ENCODE assay signal across 28 mouse cellular contexts in genomic region chr11:77411284-77411683, GRCm38 (mm10). TPM values are rescaled to one million over a fixed set of nuclear protein-coding genes. Genes with fewer than 3 reads are reported as not detected.
DNase-seq lines count a peak whose midpoint lies in the region; ATAC-seq and TF ChIP-seq lines count a peak whose summit lies in the region.
"Had no signal": no experiment of that assay in that cellular context is flagged by ENCODE, and none has a peak within 500 bp of the region (broad histone marks: within the 10 kb centered on the region; RNA-seq: fewer than 3 reads in every experiment).

No protein-coding gene starts in this region.

- no peak overlapping the region for H3K4me3 ChIP-seq in gastrocnemius, adult 2 months
- H3K4me3 ChIP-seq in lung, embryonic 14.5 days (ENCODE audit: low read depth, low read length): no peak overlapping the region
- H3K4me3 ChIP-seq: embryonic facial prominence, embryonic 12.5 days; liver, embryonic 15.5 days; lung, embryonic 15.5 days; midbrain, embryonic 10.5 days; midbrain, embryonic 15.5 days; neural tube, embryonic 15.5 days had no signal

- no peak overlapping the region for H3K9ac ChIP-seq in lung, embryonic 14.5 days
- H3K9ac ChIP-seq: embryonic facial prominence, embryonic 12.5 days; hindbrain, embryonic 14.5 days; liver, embryonic 15.5 days; lung, embryonic 15.5 days; midbrain, embryonic 15.5 days; neural tube, embryonic 15.5 days had no signal

- 0 out of 2 replicates have a peak, but pooled peaks cover 6% of the 10 kb centered on the region for H3K36me3 ChIP-seq in lung, embryonic 14.5 days (ENCODE audit: insufficient read depth)

- H3K27ac ChIP-seq in gastrocnemius, adult 2 months: peak overlapping the region; percentile 89; the same call in 1 of the 2 replicates
- H3K27ac ChIP-seq in lung, embryonic 14.5 days (ENCODE audit: low read depth): no peak overlapping the region
- H3K27ac ChIP-seq: embryonic facial prominence, embryonic 12.5 days; hindbrain, embryonic 14.5 days; liver, embryonic 15.5 days; lung, embryonic 15.5 days; midbrain, embryonic 10.5 days; midbrain, embryonic 15.5 days; neural tube, embryonic 15.5 days had no signal

- no peak for DNase-seq in gastrocnemius, adult 2 months
- no peak for DNase-seq in gastrocnemius, adult 8-10 months (ENCODE audit: low spot score in 2 of 2)
- peak; percentile 22 for DNase-seq in lung, embryonic 14.5 days
- no peak for DNase-seq in lung, postnatal 4 days
- no peak for DNase-seq in ovary, postnatal 10 days (ENCODE audit: low spot score)
- DNase-seq in ovary, postnatal 36 days (ENCODE audit: low spot score): no peak
- DNase-seq: adrenal gland, postnatal 10 days; cerebellum, adult 11 months; cerebellum, adult 9-10 months; heart, postnatal 36 days; kidney, adult 9 months; kidney, postnatal 10 days; layer of hippocampus, adult 9-11 months; right cerebral cortex, adult 18-20 months; spleen, adult 18-20 months; thymus, postnatal 4 days had no signal

- ATAC-seq in lung, embryonic 14.5 days (ENCODE audit: insufficient read depth): no peak
- peak; percentile 54; the same call in 1 of the 2 replicates for ATAC-seq in common myeloid progenitor, adult 5-6 weeks (replicated peaks; ENCODE audit: low read depth, poor library complexity, severe bottlenecking)
- peak; percentile 45 for ATAC-seq in megakaryocyte progenitor cell, adult 5-6 weeks (replicated peaks; ENCODE audit: poor library complexity)
- ATAC-seq: forebrain, embryonic 14.5 days; intestine, postnatal 0 days; midbrain, embryonic 15.5 days had no signal

- intact Hi-C loops in gastrocnemius, adult 2 months (cut with DNase I): no loop called here

- TF ChIP-seq CTCF in gastrocnemius, adult 2 months (IDR thresholded peaks at IDR 0.05): no peak
- TF ChIP-seq CTCF in lung, embryonic 14.5 days (IDR thresholded peaks at IDR 0.05; ENCODE audit: low read depth): no peak

- no peaks in the 10 kb centered on the region for H3K9me3 ChIP-seq in lung, embryonic 14.5 days (ENCODE audit: low read depth, low read length)
- H3K9me3 ChIP-seq: embryonic facial prominence, embryonic 12.5 days; liver, embryonic 15.5 days; lung, embryonic 15.5 days; midbrain, embryonic 10.5 days; midbrain, embryonic 15.5 days; neural tube, embryonic 15.5 days had no signal

- no peak overlapping the region for H3K4me2 ChIP-seq in lung, embryonic 14.5 days
- H3K4me2 ChIP-seq: embryonic facial prominence, embryonic 12.5 days; hindbrain, embryonic 14.5 days; liver, embryonic 15.5 days; lung, embryonic 15.5 days; midbrain, embryonic 15.5 days; neural tube, embryonic 15.5 days had no signal

- no peaks in the 10 kb centered on the region for H3K27me3 ChIP-seq in lung, embryonic 14.5 days (ENCODE audit: insufficient read depth, low read length)
- H3K27me3 ChIP-seq: embryonic facial prominence, embryonic 12.5 days; liver, embryonic 15.5 days; lung, embryonic 15.5 days; midbrain, embryonic 15.5 days; neural tube, embryonic 15.5 days had no signal

- H3K4me1 ChIP-seq in lung, embryonic 14.5 days (ENCODE audit: insufficient read depth): no peaks in the 10 kb centered on the region
- H3K4me1 ChIP-seq: midbrain, embryonic 10.5 days; midbrain, embryonic 15.5 days; neural tube, embryonic 15.5 days had no signal

RNA-seq across cellular contexts. Expression of gene Coro6, which starts 50.9 kb away (rescaled TPM):
- total RNA-seq in gastrocnemius, adult 2 months (2021): 100 to 1,000 TPM; 165 to 257 TPM
- 100 to 1,000 TPM; 159 to 184 (median 168) TPM for total RNA-seq in gastrocnemius, adult 8-10 months (2022)
- polyA plus RNA-seq in lung, embryonic 14.5 days (2014; fragmentation: Nextera tagmentation; extraction: Ambion mirVana): 0.22 and 0.99 TPM in 2 replicates
- total RNA-seq in common myeloid progenitor, adult 5-6 weeks (2017): not detected in 2 replicates
- total RNA-seq in megakaryocyte progenitor cell, adult 5-6 weeks (2015): not detected in 2 replicates
- not detected in 2 replicates for total RNA-seq in megakaryocyte progenitor cell, adult 5-6 weeks (2017)
- polyA plus RNA-seq: midbrain, embryonic 10.5 days; thymus, postnatal 0 days had no signal

Comparison
In these comparisons a context has a peak if more than half of its experiments do, and no peak if none do; other contexts are left out.
1. RNA of gene Coro6, which starts 50.9 kb away (total RNA-seq): 165 to 257 TPM in gastrocnemius, adult 2 months and 159 to 184 TPM in gastrocnemius, adult 8-10 months; not detected in common myeloid progenitor, adult 5-6 weeks and not detected in megakaryocyte progenitor cell, adult 5-6 weeks; every median in the first group is over 100 times any median in the second.